8 mouse cellular contexts compared by ENCODE assay signal in genomic region chr12:69538362-69538950, GRCm38 (mm10). TPM values are rescaled to one million over a fixed set of nuclear protein-coding genes. Genes with fewer than 3 reads are reported as not detected.
DNase-seq lines count a peak whose midpoint lies in the region; ATAC-seq and TF ChIP-seq lines count a peak whose summit lies in the region.

No protein-coding gene starts in this region.

- peaks cover 48% of the 10 kb centered on the region for H3K27me3 ChIP-seq in E14TG2a.4 (ENCODE audit: insufficient read depth, low read length)
- no peaks in the 10 kb centered on the region for H3K27me3 ChIP-seq in heart, adult 2 months (ENCODE audit: control insufficient read depth, insufficient read depth, low read length)
- H3K27me3 ChIP-seq in liver, embryonic 11.5 days (replicated peaks; ENCODE audit: control insufficient read depth, insufficient read depth, low read length), result no peaks in the 10 kb centered on the region

- intact Hi-C loops in heart, adult 2 months (cut with DNase I), result loop anchor here (5.0 kb wide), 1 partner anchor 36 kb away; no protein-coding TSS in a partner anchor

- peak overlapping the region; percentile 26 for H3K9ac ChIP-seq in heart, adult 2 months (ENCODE audit: low read depth, low read length)
- H3K9ac ChIP-seq in liver, embryonic 11.5 days (ENCODE audit: low read depth, low read length), result peak overlapping the region; percentile 54

- H3K27ac ChIP-seq in heart, adult 2 months, result peak overlapping the region; percentile 97
- peak overlapping the region; percentile 83 for H3K27ac ChIP-seq in liver, embryonic 11.5 days (ENCODE audit: low read depth, low read length)

- ATAC-seq in liver, embryonic 11.5 days (replicated peaks; ENCODE audit: low FRiP score), result 0 out of 2 replicates have a peak, but pooled peaks have one; percentile 12

- TF ChIP-seq POLR2A in heart, adult 2 months (IDR thresholded peaks at IDR 0.05; ENCODE audit: insufficient read depth, low read depth, low read length), result no peak

- TF ChIP-seq EP300 in heart, adult 2 months (IDR thresholded peaks at IDR 0.05; ENCODE audit: insufficient read depth, low read depth, low read length), result no peak

- WGBS in heart, adult 2 months, result 38% methylated on average over 4 of the region's 4 CpGs
- 27% methylated on average over 4 of the region's 4 CpGs for WGBS in liver, embryonic 11.5 days

- H3K9me3 ChIP-seq in E14TG2a.4 (ENCODE audit: low read length), result no peaks in the 10 kb centered on the region
- no peaks in the 10 kb centered on the region for H3K9me3 ChIP-seq in liver, embryonic 11.5 days (ENCODE audit: control insufficient read depth, low read length)

- no peaks in the 10 kb centered on the region for H3K79me2 ChIP-seq in heart, adult 2 months (replicated peaks; ENCODE audit: control insufficient read depth, insufficient read depth, low read length)

- peak overlapping the region; percentile 60 for H3K4me3 ChIP-seq in E14TG2a.4 (replicated peaks; ENCODE audit: low read length)
- H3K4me3 ChIP-seq in heart, adult 2 months, result peak overlapping the region; percentile 39
- 0 out of 2 replicates have a peak overlapping the region, but pooled peaks have one; percentile 33 for H3K4me3 ChIP-seq in liver, embryonic 11.5 days (ENCODE audit: low read depth, low read length)

- TF ChIP-seq CTCF in E14TG2a.4 (conservative IDR thresholded peaks at IDR 0.05; ENCODE audit: low read length), result no peak
- TF ChIP-seq CTCF in heart, adult 2 months (IDR thresholded peaks at IDR 0.05), result no peak

- H3K4me2 ChIP-seq in liver, embryonic 11.5 days, result peak overlapping the region; percentile 75

- H3K4me1 ChIP-seq in E14TG2a.4 (replicated peaks; ENCODE audit: low read depth, low read length), result peaks cover 19% of the 10 kb centered on the region
- peaks cover 19% of the 10 kb centered on the region for H3K4me1 ChIP-seq in heart, adult 2 months (ENCODE audit: control insufficient read depth, insufficient read depth, low read length)
- H3K4me1 ChIP-seq in liver, embryonic 11.5 days (replicated peaks; ENCODE audit: control insufficient read depth, insufficient read depth, low read length), result peaks cover 27% of the 10 kb centered on the region

- DNase-seq in A20 (ENCODE audit: low read depth, low spot score), result peak; percentile 79
- peak in 1 of 2 experiments; percentile 35 for DNase-seq in heart, adult 2 months
- DNase-seq in liver, embryonic 11.5 days (ENCODE audit: low spot score), result no peak
- peak; percentile 63 to 70 for DNase-seq in spleen, postnatal 36 days (ENCODE audit: low spot score in 2 of 2)
- DNase-seq in cerebellum, postnatal 14 days, result no peak
- no peak for DNase-seq in right cerebral cortex, postnatal 25 days
- no peak for DNase-seq in kidney, postnatal 10 days

- no peaks in the 10 kb centered on the region for H3K36me3 ChIP-seq in E14TG2a.4 (ENCODE audit: insufficient read depth, low read length)
- no peaks in the 10 kb centered on the region for H3K36me3 ChIP-seq in heart, adult 2 months (ENCODE audit: control insufficient read depth, insufficient read depth, low read length)
- no peaks in the 10 kb centered on the region for H3K36me3 ChIP-seq in liver, embryonic 11.5 days (ENCODE audit: control insufficient read depth, insufficient read depth, low read length)

RNA-seq across cellular contexts. Expression of gene Vcpkmt, which starts 44.4 kb away (rescaled TPM):
- 1 to 10 TPM; 3.5 TPM for total RNA-seq in heart, adult 2 months (2021)
- polyA plus RNA-seq in heart, adult 2 months (2012; rRNA removed), result 2.0 TPM in 2 replicates
- polyA plus RNA-seq in liver, embryonic 11.5 days (2014; fragmentation: Nextera tagmentation; extraction: Ambion mirVana), result 32.5 and 32.6 TPM in 2 replicates

Comparison
In these comparisons a context has a peak if more than half of its experiments do, and no peak if none do; other contexts are left out.
1. DNase-seq: peak in A20 (single experiment) and spleen, postnatal 36 days (2 of 2); none in liver, embryonic 11.5 days (single experiment), cerebellum, postnatal 14 days (0 of 2), right cerebral cortex, postnatal 25 days (single experiment) and kidney, postnatal 10 days (single experiment).
2. RNA of gene Vcpkmt, which starts 44.4 kb away (polyA plus RNA-seq): 32.5 to 32.6 TPM in liver, embryonic 11.5 days; 2.0 TPM in heart, adult 2 months; every median in the first group is over 10 times any median in the second.
3. Peak in every context shown above with its lines, with median percentiles within 50 percentile points of each other: H3K4me3 ChIP-seq.